Mouse (Mus musculus) lung, embryonic 14.5 days (tissue): ENCODE results near the gene Vav1. TPM values are rescaled to one million over a fixed set of nuclear protein-coding genes. Genes with fewer than 3 reads are reported as not detected.

ENCODE experiments used
- ATAC-seq: fragments of 200-750 bp; cut with Nextera tagmentation; 2 replicates; pipeline ENCODE4 v1.8.0; 2017; ENCODE audit warnings: mild to moderate bottlenecking, moderate TSS enrichment, moderate library complexity; ENCODE audit not compliant: insufficient read depth
- DNase-seq: peaks from one replicate; pipeline ENCODE4 v3.0.0-alpha.2; 2015
- H3K27ac ChIP-seq: fragments of 300-500 bp; sonication (generic); 2 replicates; pipeline ENCODE4 v1.5.1; 2014; ENCODE audit warnings: low read depth, mild to moderate bottlenecking, moderate library complexity
- H3K27me3 ChIP-seq: fragments of 300-500 bp; sonication (generic); 2 replicates; pipeline ENCODE4 v1.6.1; 2014; ENCODE audit warnings: low read length, control low read depth; ENCODE audit not compliant: insufficient read depth
- H3K36me3 ChIP-seq: fragments of 300-500 bp; sonication (generic); 2 replicates; pipeline ENCODE4 v1.6.1; 2014; ENCODE audit warnings: control low read depth; ENCODE audit not compliant: insufficient read depth
- H3K4me1 ChIP-seq: fragments of 300-500 bp; sonication (generic); 2 replicates; pipeline ENCODE4 v1.6.1; 2014; ENCODE audit warnings: antibody characterized with exemption, control low read depth; ENCODE audit not compliant: insufficient read depth
- H3K4me2 ChIP-seq: fragments of 300-500 bp; sonication (generic); 2 replicates; pipeline ENCODE4 v1.6.1; 2014; ENCODE audit warnings: mild to moderate bottlenecking
- H3K4me3 ChIP-seq: fragments of 300-500 bp; sonication (generic); 2 replicates; pipeline ENCODE4 v1.5.1; 2014; ENCODE audit warnings: low read depth, low read length
- H3K9ac ChIP-seq: fragments of 300-500 bp; sonication (generic); 2 replicates; pipeline ENCODE4 v1.6.1; 2014
- H3K9me3 ChIP-seq: fragments of 300-500 bp; sonication (generic); 2 replicates; pipeline ENCODE4 v1.6.1; 2016; ENCODE audit warnings: low read depth, low read length, control low read depth
- CTCF ChIP-seq: IDR thresholded peaks from 2 replicates; pipeline ENCODE4 v1.5.1; 2016; ENCODE audit warnings: antibody characterized with exemption, low read depth
- WGBS: fragments of 180-500 bp; shearing (Covaris S2); extraction: QIAGEN DNeasy Blood & Tissue Kit; methylation state at CpG from one replicate; pipeline ENCODE4 v1.1.7; 2014; 5-methylcytosine and 5-hydroxymethylcytosine counted together
- polyA plus RNA-seq: library from polyadenylated mRNA; unstranded; fragments of >200 nt; fragmentation: Nextera tagmentation; extraction: Ambion mirVana; gene quantifications from 2 replicates; pipeline ENCODE4 v1.2.1, GENCODE M21; 2014

Gene Vav1
- polyA plus RNA-seq, 1 experiment from 2014 or later = 2.7 TPM

GRCm38 (mm10) chr17:57337996-57338395, 59.1 kb downstream of the Vav1 start:
- no peak for ATAC-seq
- no peaks in the 10 kb centered on the region for H3K27me3 ChIP-seq
- H3K27ac ChIP-seq = no peak overlapping the region
- peak; percentile 6 for DNase-seq
- WGBS = 83% methylated on average over 10 of the region's 10 CpGs
- H3K4me1 ChIP-seq = no peaks in the 10 kb centered on the region
- no peak overlapping the region for H3K4me3 ChIP-seq
- no peak overlapping the region for H3K9ac ChIP-seq
- H3K4me2 ChIP-seq = no peak overlapping the region
- H3K9me3 ChIP-seq = no peaks in the 10 kb centered on the region
- H3K36me3 ChIP-seq = no peaks in the 10 kb centered on the region
- TF ChIP-seq CTCF = no peak

- WGBS = 63% methylated on average over 9 of the region's 9 CpGs
- no peak overlapping the region for H3K27ac ChIP-seq
- TF ChIP-seq CTCF = no peak
- H3K4me1 ChIP-seq = no peaks in the 10 kb centered on the region
- H3K9ac ChIP-seq = no peak overlapping the region
- no peaks in the 10 kb centered on the region for H3K36me3 ChIP-seq
- no peak overlapping the region for H3K4me2 ChIP-seq
- ATAC-seq = no peak
- DNase-seq = no peak
- H3K27me3 ChIP-seq = no peaks in the 10 kb centered on the region
- H3K9me3 ChIP-seq = no peaks in the 10 kb centered on the region
- H3K4me3 ChIP-seq = no peak overlapping the region
Measured at GRCm38 (mm10) chr17:57339298-57339697, 60.4 kb downstream of the Vav1 start.

- Histone ChIP-seq H3K4me2 (no peak overlapping the region), H3K27ac (no peak overlapping the region), H3K9ac (no peak overlapping the region), H3K9me3 (no peaks in the 10 kb centered on the region), H3K27me3 (no peaks in the 10 kb centered on the region), H3K4me3 (no peak overlapping the region), H3K36me3 (no peaks in the 10 kb centered on the region), H3K4me1 (no peaks in the 10 kb centered on the region)
- ATAC-seq (no peak), DNase-seq (no peak)
- no peak for TF ChIP-seq CTCF
- WGBS = 44% methylated on average over 4 of the region's 4 CpGs
Measured at GRCm38 (mm10) chr17:57341568-57341967, 62.7 kb downstream of the Vav1 start.

- ATAC-seq (no peak), DNase-seq (no peak)
- Histone ChIP-seq H3K27me3 (no peaks in the 10 kb centered on the region), H3K36me3 (no peaks in the 10 kb centered on the region), H3K9ac (no peak overlapping the region), H3K4me1 (no peaks in the 10 kb centered on the region), H3K4me2 (no peak overlapping the region), H3K9me3 (no peaks in the 10 kb centered on the region), H3K27ac (no peak overlapping the region), H3K4me3 (no peak overlapping the region)
- 72% methylated on average over 2 of the region's 2 CpGs for WGBS
- TF ChIP-seq CTCF = no peak
Measured at GRCm38 (mm10) chr17:57344029-57344707, 65.3 kb downstream of the Vav1 start.

- no peak for ATAC-seq
- Histone ChIP-seq H3K27ac (no peak overlapping the region), H3K27me3 (no peaks in the 10 kb centered on the region), H3K36me3 (no peaks in the 10 kb centered on the region), H3K4me2 (no peak overlapping the region), H3K4me1 (no peaks in the 10 kb centered on the region), H3K9ac (no peak overlapping the region), H3K4me3 (no peak overlapping the region), H3K9me3 (no peaks in the 10 kb centered on the region)
- 52% methylated on average over 6 of the region's 6 CpGs for WGBS
- DNase-seq = no peak
- TF ChIP-seq CTCF = no peak
Measured at GRCm38 (mm10) chr17:57347017-57347416, 68.1 kb downstream of the Vav1 start.

GRCm38 (mm10) chr17:57347781-57348180, 68.9 kb downstream of the Vav1 start:
- 76% methylated on average over 2 of the region's 2 CpGs for WGBS
- ATAC-seq (no peak), DNase-seq (no peak)
- H3K27ac ChIP-seq = no peak overlapping the region
- H3K4me3 ChIP-seq = no peak overlapping the region
- H3K4me2 ChIP-seq = no peak overlapping the region
- no peaks in the 10 kb centered on the region for H3K36me3 ChIP-seq
- no peaks in the 10 kb centered on the region for H3K9me3 ChIP-seq
- H3K27me3 ChIP-seq = no peaks in the 10 kb centered on the region
- TF ChIP-seq CTCF = no peak
- H3K4me1 ChIP-seq = no peaks in the 10 kb centered on the region
- H3K9ac ChIP-seq = no peak overlapping the region

GRCm38 (mm10) chr17:57349067-57349466, 70.2 kb downstream of the Vav1 start:
- no peak overlapping the region for H3K9ac ChIP-seq
- H3K27ac ChIP-seq = no peak overlapping the region
- no peak overlapping the region for H3K4me3 ChIP-seq
- no peaks in the 10 kb centered on the region for H3K4me1 ChIP-seq
- ATAC-seq = no peak
- no peaks in the 10 kb centered on the region for H3K9me3 ChIP-seq
- H3K27me3 ChIP-seq = no peaks in the 10 kb centered on the region
- H3K4me2 ChIP-seq = no peak overlapping the region
- H3K36me3 ChIP-seq = no peaks in the 10 kb centered on the region
- no peak for DNase-seq
- no peak for TF ChIP-seq CTCF
- 69% methylated on average over 5 of the region's 5 CpGs for WGBS
